Mouse (Mus musculus): ENCODE results near the gene Tekt5.

Gene Tekt5

GRCm38 (mm10) chr16:10394699-10395540 lies at the start of gene Tekt5:
Tekt5 (minus strand) TSS chr16:10395490.
- peak; percentile 63 for DNase-seq (ENCODE audit: low spot score)

GRCm38 (mm10) chr16:10443723-10444122 lies 48.4 kb upstream of the Tekt5 start:
- no peak for DNase-seq (ENCODE audit: low spot score)

- no peak for DNase-seq (ENCODE audit: low spot score)
These were observed 46.5 kb upstream of the Tekt5 start for GRCm38 (mm10) chr16:10441761-10442160.

GRCm38 (mm10) chr16:10441328-10441727 lies 46.0 kb upstream of the Tekt5 start:
- DNase-seq (ENCODE audit: low spot score) = no peak

- no peak for DNase-seq (ENCODE audit: low spot score)
These were observed 42.8 kb upstream of the Tekt5 start for GRCm38 (mm10) chr16:10438055-10438454.

GRCm38 (mm10) chr16:10436166-10436565 lies 40.9 kb upstream of the Tekt5 start:
- no peak for DNase-seq (ENCODE audit: low spot score)

- DNase-seq (ENCODE audit: low spot score) = no peak
These were observed 38.1 kb upstream of the Tekt5 start for GRCm38 (mm10) chr16:10433344-10433743.

- no peak for DNase-seq (ENCODE audit: low spot score)
These were observed 37.1 kb upstream of the Tekt5 start for GRCm38 (mm10) chr16:10432387-10432786.

- DNase-seq (ENCODE audit: low spot score) = no peak
These were observed 36.6 kb upstream of the Tekt5 start for GRCm38 (mm10) chr16:10431911-10432310.

- DNase-seq (ENCODE audit: low spot score) = no peak
These were observed 25.3 kb upstream of the Tekt5 start for GRCm38 (mm10) chr16:10420447-10421054.

- no peak for DNase-seq (ENCODE audit: low spot score)
These were observed 22.5 kb upstream of the Tekt5 start for GRCm38 (mm10) chr16:10417723-10418259.

- no peak for DNase-seq (ENCODE audit: low spot score)
These were observed 21.6 kb upstream of the Tekt5 start for GRCm38 (mm10) chr16:10416866-10417265.

- DNase-seq (ENCODE audit: low spot score) = no peak
These were observed 20.7 kb upstream of the Tekt5 start for GRCm38 (mm10) chr16:10415976-10416375.

- peak; percentile 93 for DNase-seq (ENCODE audit: low spot score)
These were observed 16.8 kb upstream of the Tekt5 start, which contains the start of gene Nubp1 for GRCm38 (mm10) chr16:10411764-10412746. Nubp1 (plus strand) TSS chr16:10411948.

- DNase-seq (ENCODE audit: low spot score) = peak; percentile 91
These were observed 3.9 kb upstream of the Tekt5 start for GRCm38 (mm10) chr16:10399160-10399559.

GRCm38 (mm10) chr16:10398755-10399154 lies 3.5 kb upstream of the Tekt5 start:
- DNase-seq (ENCODE audit: low spot score) = no peak

- no peak for DNase-seq (ENCODE audit: low spot score)
These were observed 2.7 kb downstream of the Tekt5 start for GRCm38 (mm10) chr16:10392587-10392986.

- DNase-seq (ENCODE audit: low spot score) = no peak
These were observed 6.5 kb downstream of the Tekt5 start for GRCm38 (mm10) chr16:10388634-10389365.

GRCm38 (mm10) chr16:10385261-10385660 lies 10.0 kb downstream of the Tekt5 start:
- DNase-seq (ENCODE audit: low spot score) = no peak

- DNase-seq (ENCODE audit: low spot score) = no peak
These were observed 10.7 kb downstream of the Tekt5 start for GRCm38 (mm10) chr16:10384544-10384943.

- peak; percentile 54 for DNase-seq (ENCODE audit: low spot score)
These were observed 11.2 kb downstream of the Tekt5 start for GRCm38 (mm10) chr16:10384060-10384497.

Data from testis, postnatal 10 days (tissue).